Mouse (Mus musculus) R1 (cell line): ENCODE data around the gene Sat1.

Experiments
- DNase-seq: peaks from one replicate; pipeline ENCODE4 v3.0.0-alpha.2; 2018; ENCODE audit warnings: low read depth, low spot score

Gene Sat1

DNA sequence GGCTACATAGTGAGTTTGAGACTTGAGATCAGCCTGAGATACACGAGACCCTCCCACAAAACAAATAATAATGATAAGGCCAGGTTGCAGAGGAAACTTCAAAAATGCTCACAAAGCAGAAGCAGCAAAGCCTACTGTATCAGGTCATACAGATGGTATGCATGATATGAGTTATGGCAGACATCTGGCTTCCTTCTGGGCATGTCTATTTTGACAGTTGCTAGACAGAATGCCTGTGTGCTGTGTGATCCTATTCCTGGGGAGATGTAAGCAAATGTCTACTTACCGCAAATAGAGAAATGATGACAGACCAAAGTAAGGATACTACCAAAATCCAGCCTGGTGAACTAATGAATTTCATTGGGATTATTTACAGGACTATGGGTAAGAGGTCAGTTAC is 49.9 kb downstream of the Sat1 start:
- no peak for DNase-seq

DNA sequence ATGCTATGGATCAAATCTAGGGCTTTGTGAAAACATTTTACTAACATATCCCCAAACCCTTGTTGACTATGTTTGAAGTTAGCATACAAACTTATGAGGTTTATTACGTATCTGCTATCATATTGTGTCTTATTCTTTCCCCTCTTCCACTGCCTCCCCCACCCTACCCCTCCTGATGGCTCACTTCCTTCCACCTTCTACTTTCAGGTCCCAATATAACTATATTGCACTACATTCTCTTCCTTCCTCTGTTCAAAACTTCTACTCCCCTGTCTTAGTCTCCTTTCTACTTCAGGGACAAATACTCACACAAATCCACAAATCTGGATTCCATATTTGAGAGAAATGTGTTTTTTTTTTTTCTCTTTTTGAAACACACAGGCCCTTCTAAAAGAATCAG is 52.7 kb downstream of the Sat1 start:
- DNase-seq: no peak
